Mouse (Mus musculus) liver, embryonic 15.5 days (tissue): Measurements from ENCODE around the gene Fubp3. TPM values are rescaled to one million over a fixed set of nuclear protein-coding genes. Genes with fewer than 3 reads are reported as not detected.

Source experiments
- ATAC-seq: fragments of 200-750 bp; cut with Nextera tagmentation; 2 replicates; pipeline ENCODE4 v1.8.0; 2017; ENCODE audit warnings: moderate number of reproducible peaks, mild to moderate bottlenecking, moderate library complexity; ENCODE audit not compliant: insufficient read depth
- H3K27ac ChIP-seq: fragments of 300-500 bp; sonication (generic); replicated peaks from 2 replicates; pipeline ENCODE4 v1.5.1; 2015; ENCODE audit warnings: mild to moderate bottlenecking, inconsistent platforms
- H3K27me3 ChIP-seq: fragments of 300-500 bp; sonication (generic); 2 replicates; pipeline ENCODE4 v1.6.1; 2015; ENCODE audit warnings: mild to moderate bottlenecking, inconsistent platforms
- H3K36me3 ChIP-seq: fragments of 300-500 bp; sonication (generic); replicated peaks from 2 replicates; pipeline ENCODE4 v1.6.1; 2015; ENCODE audit warnings: moderate library complexity, mild to moderate bottlenecking, inconsistent platforms
- H3K4me1 ChIP-seq: fragments of 300-500 bp; sonication (generic); replicated peaks from 2 replicates; pipeline ENCODE4 v1.6.1; 2015; ENCODE audit warnings: inconsistent platforms
- H3K4me2 ChIP-seq: fragments of 300-500 bp; sonication (generic); 2 replicates; pipeline ENCODE4 v1.6.1; 2015; ENCODE audit warnings: moderate library complexity, mild to moderate bottlenecking, inconsistent platforms
- H3K4me3 ChIP-seq: fragments of 300-500 bp; sonication (generic); replicated peaks from 2 replicates; pipeline ENCODE4 v1.5.1; 2015; ENCODE audit warnings: mild to moderate bottlenecking, inconsistent platforms
- H3K9ac ChIP-seq: fragments of 300-500 bp; sonication (generic); 2 replicates; pipeline ENCODE4 v1.6.1; 2015; ENCODE audit warnings: moderate library complexity, mild to moderate bottlenecking, inconsistent platforms
- H3K9me3 ChIP-seq: fragments of 300-500 bp; sonication (generic); replicated peaks from 2 replicates; pipeline ENCODE4 v1.6.1; 2016; ENCODE audit warnings: inconsistent platforms
- WGBS: fragments of 180-500 bp; shearing (Covaris S2); methylation state at CpG from one replicate; pipeline ENCODE4 v1.1.7; 2015; ENCODE audit warnings: mixed read lengths; ENCODE audit not compliant: insufficient replicate concordance; 5-methylcytosine and 5-hydroxymethylcytosine counted together
- microRNA-seq: library from miRNA; unstranded; fragments of <30 nt; microRNA quantifications from one replicate; pipeline ENCODE4, GENCODE M21; 2016
- polyA plus RNA-seq: library from polyadenylated mRNA; unstranded; fragments of >200 nt; fragmentation: Nextera tagmentation; extraction: Ambion mirVana; gene quantifications from 2 replicates; pipeline ENCODE4 v1.2.1, GENCODE M21; 2015

Fubp3 gene
- polyA plus RNA-seq, 1 experiment from 2014 or later, result 20.6 TPM

- Histone ChIP-seq H3K4me3 (no peak overlapping the region), H3K4me2 (no peak overlapping the region), H3K36me3 (no peaks in the 10 kb centered on the region), H3K27me3 (peaks cover 99% of the 10 kb centered on the region), H3K9ac (no peak overlapping the region), H3K27ac (no peak overlapping the region), H3K9me3 (no peaks in the 10 kb centered on the region), H3K4me1 (peaks cover 5% of the 10 kb centered on the region)
- WGBS, result 2% methylated on average over 11 of the region's 11 CpGs
- no peak for ATAC-seq
Measured at GRCm38 (mm10) chr2:31641508-31641830, 69.0 kb downstream of the Fubp3 start.

- Histone ChIP-seq H3K4me1 (peaks cover under 1% of the 10 kb centered on the region; the same call in 1 of the 2 replicates), H3K9me3 (no peaks in the 10 kb centered on the region), H3K36me3 (no peaks in the 10 kb centered on the region), H3K27me3 (peaks cover 99% of the 10 kb centered on the region), H3K27ac (no peak overlapping the region), H3K9ac (no peak overlapping the region), H3K4me2 (no peak overlapping the region), H3K4me3 (no peak overlapping the region)
- ATAC-seq, result no peak
- 4% methylated on average over 18 of the region's 18 CpGs for WGBS
Measured at GRCm38 (mm10) chr2:31641929-31642328, 69.5 kb downstream of the Fubp3 start.

GRCm38 (mm10) chr2:31653971-31654853 lies 81.8 kb downstream of the Fubp3 start:
- Histone ChIP-seq H3K9me3 (no peaks in the 10 kb centered on the region), H3K27me3 (peaks cover 94% of the 10 kb centered on the region), H3K36me3 (no peaks in the 10 kb centered on the region), H3K9ac (no peak overlapping the region), H3K4me3 (peak overlapping the region; percentile 45), H3K4me1 (peaks cover 9% of the 10 kb centered on the region), H3K4me2 (peak overlapping the region; percentile 69), H3K27ac (no peak overlapping the region)
- under 1% methylated on average over 104 of the region's 109 CpGs for WGBS
- ATAC-seq, result no peak

GRCm38 (mm10) chr2:31654854-31655559 lies 82.6 kb downstream of the Fubp3 start:
- H3K9ac ChIP-seq, result no peak overlapping the region

GRCm38 (mm10) chr2:31656374-31656773 lies 83.9 kb downstream of the Fubp3 start:
- no peaks in the 10 kb centered on the region for H3K36me3 ChIP-seq
- peaks cover 80% of the 10 kb centered on the region for H3K27me3 ChIP-seq
- no peaks in the 10 kb centered on the region for H3K9me3 ChIP-seq
- no peak overlapping the region for H3K4me2 ChIP-seq
- peaks cover 9% of the 10 kb centered on the region for H3K4me1 ChIP-seq
- H3K9ac ChIP-seq, result no peak overlapping the region
- no peak overlapping the region for H3K27ac ChIP-seq
- 65% methylated on average over 7 of the region's 7 CpGs for WGBS
- no peak for ATAC-seq
- no peak overlapping the region for H3K4me3 ChIP-seq

More at GRCm38 (mm10) chr2:31654854-31655559, 82.6 kb downstream of the Fubp3 start:
- Histone ChIP-seq H3K4me2 (peak overlapping the region; percentile 69; the same call in 1 of the 2 replicates), H3K27ac (no peak overlapping the region), H3K4me1 (peaks cover 9% of the 10 kb centered on the region), H3K36me3 (no peaks in the 10 kb centered on the region), H3K9me3 (no peaks in the 10 kb centered on the region), H3K4me3 (peak overlapping the region; percentile 45), H3K27me3 (peaks cover 92% of the 10 kb centered on the region)
- ATAC-seq, result no peak
- 4% methylated on average over 22 of the region's 22 CpGs for WGBS

- H3K4me3 ChIP-seq, result no peak overlapping the region
- no peaks in the 10 kb centered on the region for H3K36me3 ChIP-seq
- no peak overlapping the region for H3K9ac ChIP-seq
- H3K9me3 ChIP-seq, result no peaks in the 10 kb centered on the region
- H3K4me2 ChIP-seq, result no peak overlapping the region
- H3K27ac ChIP-seq, result no peak overlapping the region
- 48% methylated on average over 8 of the region's 8 CpGs for WGBS
- peaks cover 42% of the 10 kb centered on the region for H3K27me3 ChIP-seq
- no peaks in the 10 kb centered on the region; the same call in 1 of the 2 replicates for H3K4me1 ChIP-seq
- no peak for ATAC-seq
Measured at GRCm38 (mm10) chr2:31662939-31663803, 90.7 kb downstream of the Fubp3 start.

GRCm38 (mm10) chr2:31663804-31664180 lies 91.3 kb downstream of the Fubp3 start:
- no peaks in the 10 kb centered on the region for H3K36me3 ChIP-seq
- no peak overlapping the region for H3K9ac ChIP-seq
- peaks cover 35% of the 10 kb centered on the region for H3K27me3 ChIP-seq
- no peak overlapping the region for H3K27ac ChIP-seq
- no peak for ATAC-seq
- H3K4me3 ChIP-seq, result no peak overlapping the region
- no peak overlapping the region for H3K4me2 ChIP-seq
- WGBS, result 75% methylated on average over 1 of the region's 1 CpGs
- no peaks in the 10 kb centered on the region; the same call in 1 of the 2 replicates for H3K4me1 ChIP-seq
- no peaks in the 10 kb centered on the region for H3K9me3 ChIP-seq

Small RNA genes within 50 kb of the gene (microRNA-seq; reads per million reads assigned to microRNA genes)
- not detected for gene Mir6998

Other genes starting within 250 kb of the Fubp3 start
- gene Ass1, start 102.4 kb upstream of the Fubp3 start, polyA plus RNA-seq, result 232 and 321 TPM in 2 replicates
- not detected in 2 replicates for gene Prdm12, start 67.4 kb downstream of the Fubp3 start, polyA plus RNA-seq
- 29.0 and 32.0 TPM in 2 replicates for gene Exosc2, start 98.1 kb downstream of the Fubp3 start, polyA plus RNA-seq
- 5.9 and 7.5 TPM in 2 replicates for gene Abl1, start 115.7 kb downstream of the Fubp3 start, polyA plus RNA-seq
- gene Qrfp, start 237.9 kb downstream of the Fubp3 start, polyA plus RNA-seq, result 0.03 and 0.08 TPM in 2 replicates